Mouse (Mus musculus) spleen, adult 2 months (tissue): ENCODE measurements around the gene Zfp429. TPM values are rescaled to one million over a fixed set of nuclear protein-coding genes. Genes with fewer than 3 reads are reported as not detected.
A peak's percentile ranks its signal among the peaks of the same experiment; 100 is the strongest.
"Not testable (repeated sequence)": the region's sequence is repeated elsewhere in the genome, so short reads cannot be mapped to it uniquely, and the experiment has no call there.

Experiments
- DNase-seq, 2 experiments: peaks; one replicate each; pipeline versions ENCODE4 v3.0.0 to v3.0.0-alpha.2; 2012 to 2021; ENCODE audit warnings: low spot score in 2 of 2, low read depth in 1 of 2
- H3K27ac ChIP-seq: fragments of 200-500 bp; 2 replicates; pipeline ENCODE4 v1.5.1; 2012; ENCODE audit warnings: low read length, inconsistent platforms; ENCODE audit not compliant: insufficient read depth
- H3K27me3 ChIP-seq: fragments of 200-500 bp; 2 replicates; pipeline ENCODE4 v1.6.1; 2012; ENCODE audit warnings: mild to moderate bottlenecking, moderate library complexity, low read length, inconsistent platforms; ENCODE audit not compliant: control insufficient read depth, insufficient read depth
- H3K36me3 ChIP-seq: fragments of 200-500 bp; 2 replicates; pipeline ENCODE4 v1.6.1; 2012; ENCODE audit warnings: mild to moderate bottlenecking, low read length, inconsistent platforms; ENCODE audit not compliant: control insufficient read depth, insufficient read depth
- H3K4me1 ChIP-seq: fragments of 200-500 bp; 2 replicates; pipeline ENCODE4 v1.6.1; 2011; ENCODE audit warnings: inconsistent platforms; ENCODE audit not compliant: control insufficient read depth, insufficient read depth, insufficient read length
- H3K4me3 ChIP-seq: fragments of 200-500 bp; 2 replicates; pipeline ENCODE4 v1.5.1; 2011; ENCODE audit warnings: mild to moderate bottlenecking, inconsistent platforms; ENCODE audit not compliant: insufficient read depth, insufficient read length; ENCODE audit errors: extremely low read depth
- CTCF ChIP-seq: fragments of 200-500 bp; IDR thresholded peaks from 2 replicates; pipeline ENCODE4 v1.5.1; 2011; ENCODE audit warnings: mild to moderate bottlenecking, inconsistent platforms; ENCODE audit not compliant: insufficient read depth, insufficient read length, insufficient replicate concordance; ENCODE audit errors: extremely low read depth
- POLR2A ChIP-seq: fragments of 200-500 bp; IDR thresholded peaks from 2 replicates; pipeline ENCODE4 v1.6.1; 2011; ENCODE audit warnings: low read depth, low read length, inconsistent platforms
- WGBS: fragments of 180-500 bp; shearing (Covaris S2); methylation state at CpG from one replicate; pipeline ENCODE4 v1.1.7; 2018; 5-methylcytosine and 5-hydroxymethylcytosine counted together
- polyA plus RNA-seq: library from polyadenylated mRNA; depleted of rRNA; stranded (reverse); fragments of >200 nt; gene quantifications from 2 replicates; pipeline ENCODE4 v1.2.3, GENCODE M21; 2012; rRNA removed

Zfp429 gene
- 2.7 and 2.9 TPM in 2 replicates for polyA plus RNA-seq

- peak within 1 kb of the TSS; percentile 65 for H3K4me3 ChIP-seq
- peak; percentile 11; the same call in 1 of the 2 replicates for TF ChIP-seq POLR2A
- DNase-seq, result peak; percentile 57 to 75
- H3K27ac ChIP-seq, result peak within 1 kb of the TSS; percentile 56
- WGBS, result 3% methylated on average over 16 of the region's 16 CpGs
- not testable (repeated sequence) for H3K36me3 ChIP-seq, H3K27me3 ChIP-seq, H3K4me1 ChIP-seq
Measured at GRCm38 (mm10) chr13:67399183-67399903, at the start of gene Zfp429. Zfp429 (minus strand) TSS chr13:67399819.

- WGBS, result 94% methylated on average over 1 of the region's 3 CpGs
- not testable (repeated sequence) for H3K27me3 ChIP-seq, DNase-seq, H3K27ac ChIP-seq, H3K4me3 ChIP-seq, H3K36me3 ChIP-seq, H3K4me1 ChIP-seq
Measured at GRCm38 (mm10) chr13:67437095-67437494, 37.5 kb upstream of the Zfp429 start.

GRCm38 (mm10) chr13:67428116-67428515, 28.5 kb upstream of the Zfp429 start:
- no peaks in the 10 kb centered on the region for H3K36me3 ChIP-seq

DNA sequence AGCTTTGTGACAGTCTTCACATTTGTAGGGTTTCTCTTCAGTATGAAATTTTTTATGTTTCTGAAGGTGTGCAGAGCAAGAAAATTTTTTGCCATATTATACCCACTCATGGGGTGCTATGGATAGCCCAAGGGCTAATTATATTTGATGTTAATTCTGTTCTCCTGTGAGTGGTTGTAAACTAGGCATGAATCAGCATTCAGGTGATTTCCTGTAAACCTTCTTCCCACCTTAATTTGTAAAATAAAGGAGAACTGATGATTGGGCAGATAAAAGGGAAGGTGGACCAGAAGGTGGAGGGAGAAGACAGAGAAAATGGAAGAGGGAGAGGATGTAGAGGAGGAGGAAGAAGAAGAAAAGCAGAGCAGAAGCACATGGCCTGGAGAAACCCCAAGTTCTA, 26.1 kb upstream of the Zfp429 start:
- H3K27me3 ChIP-seq, H3K4me1 ChIP-seq, H3K4me3 ChIP-seq, H3K36me3 ChIP-seq, H3K27ac ChIP-seq, DNase-seq: not testable (repeated sequence)

More at GRCm38 (mm10) chr13:67428116-67428515, 28.5 kb upstream of the Zfp429 start:
- WGBS, result 83% methylated on average over 3 of the region's 3 CpGs
- TF ChIP-seq CTCF (no peak), POLR2A (no peak)
- Histone ChIP-seq H3K27ac (no peak overlapping the region), H3K27me3 (no peaks in the 10 kb centered on the region), H3K4me1 (no peaks in the 10 kb centered on the region), H3K4me3 (no peak overlapping the region)
- DNase-seq, result no peak

- not testable (repeated sequence) for H3K36me3 ChIP-seq, H3K27me3 ChIP-seq, H3K4me1 ChIP-seq, DNase-seq, H3K4me3 ChIP-seq, H3K27ac ChIP-seq
- 96% methylated on average over 2 of the region's 2 CpGs for WGBS
Measured at GRCm38 (mm10) chr13:67422532-67422931, 22.9 kb upstream of the Zfp429 start.

- TF ChIP-seq CTCF, result no peak
- no peak for TF ChIP-seq POLR2A
- Histone ChIP-seq H3K4me3 (peak within 1 kb of the TSS; percentile 71), H3K27ac (no peak within 1 kb of the TSS), H3K27me3 (no peaks in the 10 kb centered on the region), H3K36me3 (no peaks in the 10 kb centered on the region), H3K4me1 (no peaks in the 10 kb centered on the region)
- peak; percentile 11 to 36 for DNase-seq
- 2% methylated on average over 22 of the region's 22 CpGs for WGBS
Measured at GRCm38 (mm10) chr13:67421207-67421857, 21.7 kb upstream of the Zfp429 start, which contains the start of gene Zfp459. Zfp459 (minus strand) TSS chr13:67421418.

GRCm38 (mm10) chr13:67420558-67421206, 21.1 kb upstream of the Zfp429 start:
- Histone ChIP-seq H3K4me3 (peak overlapping the region; percentile 71), H3K27me3 (no peaks in the 10 kb centered on the region), H3K4me1 (no peaks in the 10 kb centered on the region), H3K36me3 (no peaks in the 10 kb centered on the region), H3K27ac (no peak overlapping the region)
- WGBS, result 43% methylated on average over 11 of the region's 11 CpGs
- no peak for DNase-seq
- TF ChIP-seq CTCF, result no peak
- TF ChIP-seq POLR2A, result no peak
